Mouse (Mus musculus): Measurements from ENCODE around the gene Tmem184b. TPM values are rescaled to one million over a fixed set of nuclear protein-coding genes. Genes with fewer than 3 reads are reported as not detected.
A peak's percentile ranks its signal among the peaks of the same experiment; 100 is the strongest.

Gene Tmem184b
- total and polyA plus RNA-seq, 2 experiments from 2014 or later = 30.3 to 41.9 TPM

DNA sequence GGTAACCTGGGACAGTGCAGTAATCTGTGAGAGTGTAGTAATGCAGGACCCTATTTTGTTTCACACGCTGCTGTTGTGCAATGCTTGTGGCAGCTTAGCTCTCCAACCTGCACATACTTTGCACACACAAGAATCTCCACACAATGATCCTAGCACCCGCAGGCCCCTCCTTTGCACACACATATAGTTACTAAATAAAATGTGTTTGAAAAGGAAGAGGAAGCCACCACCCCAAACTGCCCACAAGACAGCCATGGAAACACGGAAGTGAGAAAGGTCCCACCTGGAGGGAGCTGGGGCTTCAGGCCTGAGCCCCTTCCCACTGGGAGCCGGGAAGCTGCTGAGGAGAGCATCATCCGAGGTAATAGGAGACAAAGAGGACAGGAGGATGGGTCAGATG lies 64.4 kb downstream of the Tmem184b start:
- Histone ChIP-seq H3K4me2 (ENCODE audit: low read depth) (no peak overlapping the region), H3K36me3 (ENCODE audit: insufficient read depth) (no peaks in the 10 kb centered on the region), H3K4me3 (ENCODE audit: low read depth, low read length) (no peak overlapping the region), H3K27me3 (ENCODE audit: insufficient read depth, low read length) (no peaks in the 10 kb centered on the region), H3K9ac (no peak overlapping the region), H3K27ac (ENCODE audit: low read depth, low read length) (no peak overlapping the region), H3K9me3 (ENCODE audit: low read length) (no peaks in the 10 kb centered on the region), H3K4me1 (ENCODE audit: insufficient read depth) (no peaks in the 10 kb centered on the region)
- DNase-seq (no peak), ATAC-seq (no peak)
- TF ChIP-seq CTCF (IDR thresholded peaks at IDR 0.05; ENCODE audit: low read depth) = no peak
- WGBS = 71% methylated on average over 5 of the region's 5 CpGs

DNA sequence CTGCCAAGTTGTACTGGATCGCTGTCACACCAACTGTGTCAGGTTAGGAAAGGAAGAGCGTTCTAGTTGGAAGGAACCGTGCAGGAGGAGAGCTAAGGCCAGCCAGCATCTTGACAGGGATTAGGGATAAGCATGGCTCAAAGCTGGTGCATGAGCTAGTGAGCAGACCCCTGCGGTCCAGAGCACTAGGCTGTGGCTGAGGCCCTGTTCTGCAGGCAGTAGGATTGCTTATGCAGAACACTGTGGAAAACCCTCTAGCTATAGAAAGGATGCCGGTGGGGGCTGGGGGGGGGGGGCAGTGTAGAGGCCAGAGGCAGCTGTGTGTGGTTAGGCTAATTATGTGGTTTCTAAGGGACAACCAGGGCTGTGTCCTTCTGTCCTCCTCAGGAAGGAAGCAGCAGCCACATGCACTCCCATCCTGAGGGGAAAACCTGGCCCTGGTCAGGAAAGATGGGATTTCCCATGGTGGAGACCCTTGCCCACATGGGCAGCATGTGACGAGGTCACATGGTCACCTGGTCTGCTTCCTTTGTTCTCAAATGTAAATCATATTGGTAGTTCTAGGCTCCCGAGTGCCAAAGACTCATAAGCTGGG lies 68.2 kb downstream of the Tmem184b start:
- Histone ChIP-seq H3K4me3 (ENCODE audit: low read depth, low read length) (no peak overlapping the region), H3K9ac (no peak overlapping the region), H3K27me3 (ENCODE audit: insufficient read depth, low read length) (no peaks in the 10 kb centered on the region), H3K27ac (ENCODE audit: low read depth, low read length) (no peak overlapping the region), H3K36me3 (ENCODE audit: insufficient read depth) (no peaks in the 10 kb centered on the region), H3K4me2 (ENCODE audit: low read depth) (no peak overlapping the region), H3K9me3 (ENCODE audit: low read length) (no peaks in the 10 kb centered on the region), H3K4me1 (ENCODE audit: insufficient read depth) (no peaks in the 10 kb centered on the region)
- ATAC-seq (no peak), DNase-seq (no peak)
- WGBS = 54% methylated on average over 7 of the region's 7 CpGs
- no peak for TF ChIP-seq CTCF (IDR thresholded peaks at IDR 0.05; ENCODE audit: low read depth)

DNA sequence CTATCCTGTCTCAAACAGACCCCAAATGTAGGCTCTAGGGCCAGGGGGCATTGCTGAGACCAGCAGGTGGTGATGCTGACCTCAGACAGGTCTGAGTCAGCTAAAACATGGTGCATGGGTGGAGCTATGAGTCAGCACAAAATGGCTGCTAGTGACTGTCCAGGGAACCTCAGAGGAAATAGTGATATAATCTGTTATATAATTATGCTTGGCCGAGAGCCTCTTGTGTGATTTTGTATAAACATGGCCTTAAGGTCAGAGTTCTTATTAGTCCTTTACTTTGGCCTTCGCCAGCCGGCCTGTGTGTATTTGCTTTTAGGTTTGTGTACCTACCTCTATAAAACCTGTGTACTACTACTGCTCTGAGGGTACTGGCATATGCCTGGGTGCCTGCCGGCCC lies 70.0 kb downstream of the Tmem184b start:
- no peak overlapping the region for H3K4me3 ChIP-seq (ENCODE audit: low read depth, low read length)
- H3K9me3 ChIP-seq (ENCODE audit: low read length) = no peaks in the 10 kb centered on the region
- ATAC-seq (no peak), DNase-seq (no peak)
- no peaks in the 10 kb centered on the region for H3K36me3 ChIP-seq (ENCODE audit: insufficient read depth)
- H3K4me1 ChIP-seq (ENCODE audit: insufficient read depth) = 0 out of 2 replicates have a peak, but pooled peaks cover 2% of the 10 kb centered on the region
- H3K27me3 ChIP-seq (ENCODE audit: insufficient read depth, low read length) = no peaks in the 10 kb centered on the region
- TF ChIP-seq CTCF (IDR thresholded peaks at IDR 0.05; ENCODE audit: low read depth) = no peak
- no peak overlapping the region for H3K9ac ChIP-seq
- WGBS = 72% methylated on average over 4 of the region's 4 CpGs
- no peak overlapping the region for H3K27ac ChIP-seq (ENCODE audit: low read depth, low read length)
- H3K4me2 ChIP-seq (ENCODE audit: low read depth) = no peak overlapping the region

DNA sequence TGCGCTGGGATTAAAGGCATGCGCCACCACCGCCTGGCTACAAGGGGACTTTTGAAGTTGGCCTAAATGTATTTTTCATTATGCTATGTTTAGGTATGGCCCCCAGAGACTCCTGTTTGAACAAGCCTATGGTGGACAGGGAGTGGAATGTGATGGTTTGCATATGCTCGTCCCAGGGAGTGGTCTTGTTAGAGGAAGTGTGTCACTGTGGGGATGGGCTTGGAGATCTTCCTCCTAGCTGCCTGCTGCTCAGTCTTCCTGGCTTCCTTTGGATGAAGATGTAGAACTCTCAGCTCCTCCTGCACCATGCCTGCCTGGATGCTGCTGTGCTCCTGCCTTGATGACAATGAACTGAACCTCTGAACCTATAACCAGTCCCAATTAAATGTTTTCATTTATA lies 72.8 kb downstream of the Tmem184b start:
- peaks cover 13% of the 10 kb centered on the region; the same call in 1 of the 2 replicates for H3K4me1 ChIP-seq (ENCODE audit: insufficient read depth)
- ATAC-seq = no peak
- no peaks in the 10 kb centered on the region for H3K9me3 ChIP-seq (ENCODE audit: low read length)
- H3K4me3 ChIP-seq (ENCODE audit: low read depth, low read length) = no peak overlapping the region
- H3K4me2 ChIP-seq (ENCODE audit: low read depth) = no peak overlapping the region
- no peaks in the 10 kb centered on the region for H3K27me3 ChIP-seq (ENCODE audit: insufficient read depth, low read length)
- WGBS = 75% methylated on average over 4 of the region's 4 CpGs
- no peak for DNase-seq
- no peak overlapping the region for H3K9ac ChIP-seq
- TF ChIP-seq CTCF (IDR thresholded peaks at IDR 0.05; ENCODE audit: low read depth) = no peak
- H3K27ac ChIP-seq (ENCODE audit: low read depth, low read length) = no peak overlapping the region
- H3K36me3 ChIP-seq (ENCODE audit: insufficient read depth) = no peaks in the 10 kb centered on the region

DNA sequence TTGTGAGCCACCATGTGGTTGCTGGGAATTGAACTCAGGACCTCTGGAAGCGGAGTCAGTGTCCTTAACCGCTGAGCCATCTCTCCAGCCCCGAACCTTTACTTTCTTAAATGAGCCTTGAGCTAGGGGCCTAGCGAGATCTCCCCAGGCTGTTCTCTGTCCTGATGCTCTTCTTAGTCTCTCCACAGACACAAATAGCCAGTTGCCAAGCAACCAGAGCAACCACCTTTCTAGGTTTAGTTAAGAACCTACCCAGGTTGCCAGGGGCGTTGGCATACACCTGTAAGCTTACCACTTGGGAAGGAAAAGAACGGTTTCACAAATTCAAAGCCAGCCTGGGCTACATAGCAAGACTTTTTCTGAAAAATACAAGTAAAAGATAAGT lies 73.4 kb downstream of the Tmem184b start:
- WGBS = 80% methylated on average over 6 of the region's 6 CpGs
- H3K4me3 ChIP-seq (ENCODE audit: low read depth, low read length) = no peak overlapping the region
- H3K36me3 ChIP-seq (ENCODE audit: insufficient read depth) = no peaks in the 10 kb centered on the region
- no peaks in the 10 kb centered on the region for H3K27me3 ChIP-seq (ENCODE audit: insufficient read depth, low read length)
- H3K27ac ChIP-seq (ENCODE audit: low read depth, low read length) = no peak overlapping the region
- H3K4me2 ChIP-seq (ENCODE audit: low read depth) = no peak overlapping the region
- no peak for DNase-seq
- no peak for TF ChIP-seq CTCF (IDR thresholded peaks at IDR 0.05; ENCODE audit: low read depth)
- H3K9ac ChIP-seq = no peak overlapping the region
- no peak for ATAC-seq
- no peaks in the 10 kb centered on the region for H3K9me3 ChIP-seq (ENCODE audit: low read length)
- peaks cover 13% of the 10 kb centered on the region; the same call in 1 of the 2 replicates for H3K4me1 ChIP-seq (ENCODE audit: insufficient read depth)

DNA sequence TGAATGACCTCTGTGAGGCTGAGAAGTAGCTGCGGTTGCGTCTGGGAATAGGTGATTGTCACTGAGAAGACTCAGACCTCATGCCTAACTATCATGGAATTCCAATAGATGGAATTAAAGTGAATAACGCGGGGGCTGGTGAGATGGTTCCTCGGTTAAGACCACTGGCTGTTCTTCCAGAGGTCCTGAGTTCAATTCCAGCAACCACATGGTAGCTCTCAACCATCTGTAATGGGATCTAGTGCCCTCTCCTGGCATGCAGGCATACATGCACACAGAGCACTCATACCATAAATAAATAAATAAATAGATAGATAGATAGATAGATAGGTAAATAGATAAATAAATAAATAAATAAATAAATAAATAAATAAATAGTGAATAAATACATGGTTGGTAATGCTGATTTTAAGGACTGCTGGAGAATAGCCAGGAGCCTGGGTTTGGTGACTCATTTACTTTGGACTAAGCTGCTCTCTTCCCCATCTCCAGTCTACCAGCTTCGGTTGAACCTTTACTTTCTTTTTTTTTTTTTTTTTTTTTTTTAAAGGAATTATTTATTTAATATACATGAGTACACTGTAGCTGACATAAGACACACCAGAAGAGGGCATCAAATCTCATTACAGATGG lies 73.9 kb downstream of the Tmem184b start:
- 0 out of 2 replicates have a peak, but pooled peaks have one; percentile 7 for TF ChIP-seq CTCF (IDR thresholded peaks at IDR 0.05; ENCODE audit: low read depth)
- H3K4me2 ChIP-seq (ENCODE audit: low read depth) = no peak overlapping the region
- no peak for DNase-seq

DNA sequence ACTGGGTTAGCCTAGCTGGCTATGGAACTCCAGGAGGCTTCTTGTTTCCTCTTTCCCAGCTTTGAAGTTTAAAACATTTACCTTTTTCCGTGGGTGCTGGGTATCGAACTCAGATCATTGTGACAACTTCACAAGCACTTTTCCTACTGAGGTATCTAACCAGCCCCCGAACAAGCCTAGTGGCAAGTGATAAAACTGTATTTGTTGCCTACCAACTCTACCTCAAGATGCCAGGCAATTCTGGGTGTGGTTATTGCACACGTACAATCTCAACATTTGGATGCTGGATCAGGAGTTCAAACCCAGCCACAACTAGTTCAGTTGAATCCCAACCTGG lies 74.5 kb downstream of the Tmem184b start:
- no peak for TF ChIP-seq CTCF (IDR thresholded peaks at IDR 0.05; ENCODE audit: low read depth)
- peak overlapping the region; percentile 85; the same call in 1 of the 2 replicates for H3K4me2 ChIP-seq (ENCODE audit: low read depth)

More for the DNA sequence above, 73.9 kb downstream of the Tmem184b start:
- Histone ChIP-seq H3K27ac (ENCODE audit: low read depth, low read length) (no peak overlapping the region), H3K27me3 (ENCODE audit: insufficient read depth, low read length) (no peaks in the 10 kb centered on the region), H3K4me3 (ENCODE audit: low read depth, low read length) (no peak overlapping the region), H3K9me3 (ENCODE audit: low read length) (no peaks in the 10 kb centered on the region), H3K4me1 (ENCODE audit: insufficient read depth) (peaks cover 13% of the 10 kb centered on the region; the same call in 1 of the 2 replicates), H3K36me3 (ENCODE audit: insufficient read depth) (no peaks in the 10 kb centered on the region), H3K9ac (no peak overlapping the region)
- WGBS = 97% methylated on average over 6 of the region's 6 CpGs
- no peak for ATAC-seq

More for the DNA sequence above, 74.5 kb downstream of the Tmem184b start:
- ATAC-seq (no peak), DNase-seq (no peak)
- peaks cover 13% of the 10 kb centered on the region; the same call in 1 of the 2 replicates for H3K4me1 ChIP-seq (ENCODE audit: insufficient read depth)
- no peaks in the 10 kb centered on the region for H3K36me3 ChIP-seq (ENCODE audit: insufficient read depth)
- H3K4me3 ChIP-seq (ENCODE audit: low read depth, low read length) = no peak overlapping the region
- H3K27me3 ChIP-seq (ENCODE audit: insufficient read depth, low read length) = no peaks in the 10 kb centered on the region
- H3K9me3 ChIP-seq (ENCODE audit: low read length) = no peaks in the 10 kb centered on the region
- WGBS = 92% methylated on average over 4 of the region's 4 CpGs
- no peak overlapping the region for H3K27ac ChIP-seq (ENCODE audit: low read depth, low read length)
- no peak overlapping the region for H3K9ac ChIP-seq

All from forebrain, postnatal 0 days (tissue).